Mouse (Mus musculus) cerebellum, postnatal 36 days (tissue): ENCODE data around the gene Creb3l1.
A peak's percentile ranks its signal among the peaks of the same experiment; 100 is the strongest.

ENCODE experiments used
- DNase-seq, 2 experiments: peaks; one replicate each; pipeline ENCODE4 v3.0.0; 2021 to 2022; ENCODE audit warnings: mixed read lengths in 2 of 2

The Creb3l1 gene

GRCm38 (mm10) chr2:92029387-92030133 lies 5.3 kb upstream of the Creb3l1 start:
- DNase-seq = no peak

- no peak for DNase-seq
Observed at GRCm38 (mm10) chr2:92027811-92028590, 3.7 kb upstream of the Creb3l1 start.

GRCm38 (mm10) chr2:92025966-92026365 lies 1.7 kb upstream of the Creb3l1 start:
- no peak for DNase-seq

GRCm38 (mm10) chr2:92025202-92025601 lies 900 bp upstream of the Creb3l1 start:
- no peak for DNase-seq

GRCm38 (mm10) chr2:92023362-92024273 lies 684 bp downstream of the Creb3l1 start:
- peak in 1 of 2 experiments; percentile 29 for DNase-seq

GRCm38 (mm10) chr2:92020676-92021265 lies 3.5 kb downstream of the Creb3l1 start:
- DNase-seq = no peak

- DNase-seq = no peak
Observed at GRCm38 (mm10) chr2:92017440-92017839, 6.9 kb downstream of the Creb3l1 start.

GRCm38 (mm10) chr2:92016981-92017380 lies 7.3 kb downstream of the Creb3l1 start:
- no peak for DNase-seq

- DNase-seq = no peak
Observed at GRCm38 (mm10) chr2:92014891-92015290, 9.4 kb downstream of the Creb3l1 start.

- no peak for DNase-seq
Observed at GRCm38 (mm10) chr2:92014248-92014647, 10.1 kb downstream of the Creb3l1 start.

GRCm38 (mm10) chr2:92012768-92013445 lies 11.4 kb downstream of the Creb3l1 start:
- DNase-seq = no peak

GRCm38 (mm10) chr2:92011424-92012353 lies 12.6 kb downstream of the Creb3l1 start:
- DNase-seq = no peak

- DNase-seq = no peak
Observed at GRCm38 (mm10) chr2:92008623-92009404, 15.5 kb downstream of the Creb3l1 start.

GRCm38 (mm10) chr2:92007933-92008622 lies 16.2 kb downstream of the Creb3l1 start:
- peak; percentile 98 to 99 for DNase-seq

- DNase-seq = peak; percentile 63 to 71
Observed at GRCm38 (mm10) chr2:92006983-92007921, 17.1 kb downstream of the Creb3l1 start.

- DNase-seq = no peak
Observed at GRCm38 (mm10) chr2:92006491-92006890, 17.8 kb downstream of the Creb3l1 start.

- no peak for DNase-seq
Observed at GRCm38 (mm10) chr2:92004617-92005016, 19.7 kb downstream of the Creb3l1 start.
